Mouse (Mus musculus) C3H10T1/2 (cell line): ENCODE results near the gene Msx1. TPM values are rescaled to one million over a fixed set of nuclear protein-coding genes. Genes with fewer than 3 reads are reported as not detected.

Experiments used
- polyA plus RNA-seq, 2 experiments: library from polyadenylated mRNA; unstranded; fragments of >200 nt; fragmentation: generic; extraction: Trizol; gene quantifications; one replicate each; pipeline ENCODE4 v1.2.1; 2012; ENCODE audit warnings: missing spikeins in 2 of 2

Msx1 gene
- polyA plus RNA-seq = 10 to 100 TPM in 1 of 2 experiments, 1 to 10 TPM in 1; 4.7 to 11.1 TPM

GRCm38 (mm10) chr5:37824461-37824795 is at the start of gene Msx1:
TSS of gene Msx1 (minus strand) at chr5:37824583.

Other genes with a start within 250 kb of the Msx1 start
- gene Stk32b, start 107.4 kb downstream of the Msx1 start, polyA plus RNA-seq = under 1 TPM; 0.01 to 0.02 TPM
- under 1 TPM in 1 of 2 experiments, not detected in 1; 0.30 TPM for gene Cytl1, start 89.1 kb downstream of the Msx1 start, polyA plus RNA-seq
- gene Stx18, start 214.2 kb upstream of the Msx1 start, polyA plus RNA-seq = 10 to 100 TPM in 1 of 2 experiments, 1 to 10 TPM in 1; 6.8 to 33.2 TPM